Mouse (Mus musculus): ENCODE data around the gene Il22ra2.

GRCm38 (mm10) chr10:19577571-19577970, 44.2 kb upstream of the Il22ra2 start:
- TF ChIP-seq CTCF (IDR thresholded peaks at IDR 0.05; ENCODE audit: borderline replicate concordance, control insufficient read depth, extremely low read depth, insufficient read depth, low read length, poor library complexity) = no peak
- no peak for TF ChIP-seq POLR2A (IDR thresholded peaks at IDR 0.05; ENCODE audit: control insufficient read depth, extremely low read depth, insufficient read depth, low read length, poor library complexity)

Data from thymus, adult 2 months (tissue).